In genomic region chrX:7815016-7815415, GRCm38 (mm10) we compare ENCODE assay signal across 7 mouse cellular contexts. TPM values are rescaled to one million over a fixed set of nuclear protein-coding genes. Genes with fewer than 3 reads are reported as not detected.
DNase-seq lines count a peak whose midpoint lies in the region; ATAC-seq and TF ChIP-seq lines count a peak whose summit lies in the region.
"Not testable (repeated sequence)": the region's sequence is repeated elsewhere in the genome, so short reads cannot be mapped to it uniquely, and the experiment has no call there.

No protein-coding gene starts in this region.

- not testable (repeated sequence) for ATAC-seq in G1E (ENCODE audit: extremely low read depth, insufficient number of reproducible peaks, low FRiP score, poor library complexity, severe bottlenecking); midbrain, embryonic 14.5 days (ENCODE audit: low FRiP score, low TSS enrichment)
- 0 out of 2 replicates have a peak, but pooled peaks have one; percentile 41 for ATAC-seq in liver, embryonic 13.5 days (ENCODE audit: low read depth)

- H3K4me3 ChIP-seq in G1E (ENCODE audit: low read depth, low read length); cortical plate, adult 2 months (ENCODE audit: insufficient read depth, low read length); liver, embryonic 13.5 days (replicated peaks); midbrain, embryonic 14.5 days (replicated peaks; ENCODE audit: low read depth, low read length): not testable (repeated sequence)

- 0 out of 2 replicates have a peak, but pooled peaks have one; percentile 29 for TF ChIP-seq CTCF in G1E (IDR thresholded peaks at IDR 0.05; ENCODE audit: low read depth, low read length)
- 0 out of 2 replicates have a peak, but pooled peaks have one; percentile 12 for TF ChIP-seq CTCF in cortical plate, adult 2 months (IDR thresholded peaks at IDR 0.05; ENCODE audit: extremely low read depth, insufficient read depth, low read length)

- H3K27me3 ChIP-seq in G1E (ENCODE audit: insufficient read depth, low read length); liver, embryonic 13.5 days; midbrain, embryonic 14.5 days (ENCODE audit: control insufficient read depth, insufficient read depth, low read length): not testable (repeated sequence)

- H3K27ac ChIP-seq in cortical plate, adult 2 months (ENCODE audit: insufficient read depth, low read length); liver, embryonic 13.5 days; midbrain, embryonic 14.5 days (replicated peaks; ENCODE audit: low read depth, low read length): not testable (repeated sequence)

- TF ChIP-seq POLR2A in cortical plate, adult 2 months (IDR thresholded peaks at IDR 0.05; ENCODE audit: extremely low read depth, insufficient read depth, low read length) = not testable (repeated sequence)

- WGBS in liver, embryonic 13.5 days (ENCODE audit: insufficient replicate concordance) = 38% methylated on average over 8 of the region's 8 CpGs
- 53% methylated on average over 8 of the region's 8 CpGs for WGBS in midbrain, embryonic 14.5 days

- H3K9me3 ChIP-seq in G1E (replicated peaks); liver, embryonic 13.5 days (replicated peaks); midbrain, embryonic 14.5 days (ENCODE audit: control insufficient read depth, low read length): not testable (repeated sequence)

- H3K4me1 ChIP-seq in G1E (ENCODE audit: insufficient read depth, low read depth, low read length); cortical plate, adult 2 months (ENCODE audit: control insufficient read depth, insufficient read depth, low read length); liver, embryonic 13.5 days (replicated peaks); midbrain, embryonic 14.5 days (ENCODE audit: control insufficient read depth, insufficient read depth, low read length): not testable (repeated sequence)

- not testable (repeated sequence) for DNase-seq in G1E (ENCODE audit: low spot score)
- DNase-seq in heart, adult 11 months = peak; percentile 44
- DNase-seq in kidney, adult 9 months = peak; percentile 14
- DNase-seq in liver, embryonic 13.5 days = peak; percentile 22
- peak; percentile 31 for DNase-seq in midbrain, embryonic 14.5 days
- DNase-seq in spleen, postnatal 14 days (ENCODE audit: low spot score in 2 of 2) = peak; percentile 17 to 56

- H3K9ac ChIP-seq in liver, embryonic 13.5 days; midbrain, embryonic 14.5 days (replicated peaks; ENCODE audit: low read length): not testable (repeated sequence)

- not testable (repeated sequence) for H3K4me2 ChIP-seq in liver, embryonic 13.5 days; midbrain, embryonic 14.5 days (ENCODE audit: low read length)

- peaks cover 89% of the 10 kb centered on the region for H3K36me3 ChIP-seq in G1E (replicated peaks)
- peaks cover 82% of the 10 kb centered on the region for H3K36me3 ChIP-seq in liver, embryonic 13.5 days
- peaks cover 66% of the 10 kb centered on the region for H3K36me3 ChIP-seq in midbrain, embryonic 14.5 days (ENCODE audit: control insufficient read depth, insufficient read depth, low read length)

RNA-seq across cellular contexts. Expression of gene Kcnd1, which starts 7.1 kb away (rescaled TPM):
- total RNA-seq in G1E (2014; fragmentation: Nextera tagmentation) (1.1 and 4.1 TPM in 2 replicates), G1E (2017) (0.23 and 0.27 TPM in 2 replicates)
- 0.28 and 0.41 TPM in 2 replicates for polyA plus RNA-seq in G1E (2012)
- 7.6 and 7.9 TPM in 2 replicates for polyA plus RNA-seq in cortical plate, adult 2 months (2012; rRNA removed)
- polyA plus RNA-seq in liver, embryonic 13.5 days (2015; fragmentation: Nextera tagmentation; extraction: Ambion mirVana) = 0.13 and 0.34 TPM in 2 replicates
- 1.7 and 2.3 TPM in 2 replicates for polyA plus RNA-seq in midbrain, embryonic 14.5 days (2014; fragmentation: Nextera tagmentation; extraction: Ambion mirVana)

RNA-seq across cellular contexts. Expression of gene Gripap1, which starts 25.5 kb away (rescaled TPM):
- total RNA-seq in G1E (2014; fragmentation: Nextera tagmentation) (77.0 and 116 TPM in 2 replicates), G1E (2017) (45.7 and 53.8 TPM in 2 replicates)
- polyA plus RNA-seq in G1E (2012) = 24.6 and 30.6 TPM in 2 replicates
- polyA plus RNA-seq in cortical plate, adult 2 months (2012; rRNA removed) = 106 and 115 TPM in 2 replicates
- 30.6 and 32.3 TPM in 2 replicates for polyA plus RNA-seq in liver, embryonic 13.5 days (2015; fragmentation: Nextera tagmentation; extraction: Ambion mirVana)
- 56.0 and 56.6 TPM in 2 replicates for polyA plus RNA-seq in midbrain, embryonic 14.5 days (2014; fragmentation: Nextera tagmentation; extraction: Ambion mirVana)

RNA-seq across cellular contexts. Expression of gene Otud5, which starts 26.1 kb away (rescaled TPM):
- total RNA-seq in G1E (2014; fragmentation: Nextera tagmentation) (68.1 and 71.8 TPM in 2 replicates), G1E (2017) (53.3 and 53.7 TPM in 2 replicates)
- polyA plus RNA-seq in G1E (2012) = 84.0 and 86.5 TPM in 2 replicates
- polyA plus RNA-seq in cortical plate, adult 2 months (2012; rRNA removed) = 46.4 and 49.1 TPM in 2 replicates
- 33.8 and 35.7 TPM in 2 replicates for polyA plus RNA-seq in liver, embryonic 13.5 days (2015; fragmentation: Nextera tagmentation; extraction: Ambion mirVana)
- polyA plus RNA-seq in midbrain, embryonic 14.5 days (2014; fragmentation: Nextera tagmentation; extraction: Ambion mirVana) = 32.3 and 38.0 TPM in 2 replicates

RNA-seq across cellular contexts. Expression of gene Tfe3, which starts 52.7 kb away (rescaled TPM):
- total RNA-seq in G1E (2014; fragmentation: Nextera tagmentation) (78.7 and 81.0 TPM in 2 replicates), G1E (2017) (14.1 and 17.0 TPM in 2 replicates)
- 51.8 and 65.1 TPM in 2 replicates for polyA plus RNA-seq in G1E (2012)
- polyA plus RNA-seq in cortical plate, adult 2 months (2012; rRNA removed) = 20.6 and 21.4 TPM in 2 replicates
- polyA plus RNA-seq in liver, embryonic 13.5 days (2015; fragmentation: Nextera tagmentation; extraction: Ambion mirVana) = 8.9 and 10.1 TPM in 2 replicates
- polyA plus RNA-seq in midbrain, embryonic 14.5 days (2014; fragmentation: Nextera tagmentation; extraction: Ambion mirVana) = 21.7 and 21.8 TPM in 2 replicates
